Mouse (Mus musculus): ENCODE measurements around the gene Tacr2.
A peak's percentile ranks its signal among the peaks of the same experiment; 100 is the strongest.

The Tacr2 gene

GRCm38 (mm10) chr10:62252000-62252488, at the start of gene Tacr2:
Gene Tacr2 (plus strand): TSS chr10:62252438.
- DNase-seq (ENCODE audit: low read depth), result no peak

- no peak for DNase-seq (ENCODE audit: low read depth)
Observed at GRCm38 (mm10) chr10:62202574-62202973, 49.7 kb upstream of the Tacr2 start.

DNA sequence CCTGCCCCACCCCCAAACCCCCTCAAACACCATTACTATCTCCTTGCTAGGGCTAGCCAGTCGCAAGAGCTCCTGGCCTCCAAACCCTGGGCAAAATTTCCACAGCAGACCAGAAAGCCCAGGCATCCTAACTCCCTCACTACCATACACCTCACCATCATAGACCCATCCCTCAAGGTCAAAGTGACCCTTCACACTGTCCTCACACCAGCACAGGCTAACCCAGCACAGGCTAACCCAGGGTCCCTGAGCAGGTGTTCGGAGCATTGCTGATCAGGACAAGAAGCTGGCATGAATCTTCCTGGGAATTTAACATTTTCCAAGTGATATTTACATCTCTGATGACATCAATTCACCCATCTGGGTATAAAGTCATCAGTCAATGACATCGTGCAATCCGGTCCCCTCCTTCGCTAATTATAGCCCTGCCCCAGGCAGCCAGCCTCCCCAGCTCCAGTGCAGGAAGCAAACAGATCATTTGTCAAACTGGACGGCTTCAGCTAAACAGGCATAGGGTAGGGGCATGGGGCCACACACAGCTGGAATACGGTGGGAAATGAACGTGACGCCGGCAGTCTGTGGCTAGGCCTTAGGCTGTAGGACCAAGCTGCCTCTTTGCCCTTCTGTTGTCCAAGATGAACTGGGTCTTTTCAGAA, 43.9 kb upstream of the Tacr2 start:
- no peak for DNase-seq (ENCODE audit: low read depth)

DNA sequence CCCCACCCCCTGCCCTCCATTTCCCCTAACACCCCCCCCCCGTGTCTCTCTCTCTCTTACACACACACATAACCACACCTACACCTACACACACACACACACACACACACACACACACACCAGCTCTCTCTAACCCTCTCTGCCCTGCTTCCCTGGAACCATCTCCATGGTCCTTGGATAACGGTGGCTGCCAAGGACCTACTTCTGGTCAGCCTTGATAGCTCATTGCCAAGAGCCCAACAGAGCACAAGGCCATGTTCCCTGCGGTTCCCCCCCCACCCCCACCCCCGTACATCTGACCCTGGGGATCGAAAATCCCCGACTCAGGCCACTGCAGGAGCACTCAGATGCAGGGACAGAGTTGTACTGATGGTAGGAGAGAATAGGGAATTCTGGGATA, 40.9 kb upstream of the Tacr2 start:
- DNase-seq (ENCODE audit: low read depth), result no peak

DNA sequence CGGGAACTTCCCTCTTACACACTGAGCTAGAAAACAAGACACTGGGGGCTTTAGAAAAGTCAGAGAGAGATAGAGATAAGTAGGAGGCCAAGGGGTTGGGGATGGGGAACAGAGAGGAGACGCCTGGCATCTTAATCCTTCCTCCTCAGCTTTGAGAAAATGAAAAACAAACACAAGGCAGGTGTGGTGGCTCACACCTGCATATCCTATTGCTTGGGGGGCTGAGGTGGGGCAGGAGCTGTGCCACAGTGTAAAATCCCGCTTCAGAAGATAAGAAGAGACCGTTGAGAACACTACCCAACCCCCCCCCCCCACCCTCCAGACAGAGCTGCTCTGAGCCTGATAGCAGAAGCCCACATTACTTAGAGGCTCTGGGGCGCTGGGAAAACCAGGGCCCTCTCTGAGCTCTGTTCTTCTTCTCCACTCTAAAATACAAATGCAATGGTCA, 37.0 kb upstream of the Tacr2 start:
- no peak for DNase-seq (ENCODE audit: low read depth)

GRCm38 (mm10) chr10:62215633-62216032, 36.6 kb upstream of the Tacr2 start:
- DNase-seq (ENCODE audit: low read depth), result no peak

GRCm38 (mm10) chr10:62216595-62216994, 35.6 kb upstream of the Tacr2 start:
- no peak for DNase-seq (ENCODE audit: low read depth)

DNA sequence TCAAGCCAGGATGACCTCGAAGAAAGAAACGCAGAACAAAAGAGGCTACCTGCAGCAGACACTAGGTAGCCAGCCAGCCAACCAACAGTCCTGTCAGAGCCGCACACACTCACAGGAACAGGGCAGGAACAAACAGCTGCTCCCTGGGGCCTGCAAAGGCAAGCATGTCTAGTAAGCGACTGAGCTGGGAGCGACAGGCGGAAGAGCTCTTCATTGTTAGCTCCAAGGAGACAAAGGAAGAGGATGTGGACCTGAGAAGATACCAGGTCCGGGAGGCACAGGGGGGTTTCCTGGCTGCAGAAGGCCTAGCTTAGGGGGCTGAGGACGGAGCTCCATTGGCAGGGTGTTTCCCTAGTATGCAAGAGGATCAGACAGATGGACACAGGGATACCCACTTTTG, 35.0 kb upstream of the Tacr2 start:
- DNase-seq (ENCODE audit: low read depth), result no peak

DNA sequence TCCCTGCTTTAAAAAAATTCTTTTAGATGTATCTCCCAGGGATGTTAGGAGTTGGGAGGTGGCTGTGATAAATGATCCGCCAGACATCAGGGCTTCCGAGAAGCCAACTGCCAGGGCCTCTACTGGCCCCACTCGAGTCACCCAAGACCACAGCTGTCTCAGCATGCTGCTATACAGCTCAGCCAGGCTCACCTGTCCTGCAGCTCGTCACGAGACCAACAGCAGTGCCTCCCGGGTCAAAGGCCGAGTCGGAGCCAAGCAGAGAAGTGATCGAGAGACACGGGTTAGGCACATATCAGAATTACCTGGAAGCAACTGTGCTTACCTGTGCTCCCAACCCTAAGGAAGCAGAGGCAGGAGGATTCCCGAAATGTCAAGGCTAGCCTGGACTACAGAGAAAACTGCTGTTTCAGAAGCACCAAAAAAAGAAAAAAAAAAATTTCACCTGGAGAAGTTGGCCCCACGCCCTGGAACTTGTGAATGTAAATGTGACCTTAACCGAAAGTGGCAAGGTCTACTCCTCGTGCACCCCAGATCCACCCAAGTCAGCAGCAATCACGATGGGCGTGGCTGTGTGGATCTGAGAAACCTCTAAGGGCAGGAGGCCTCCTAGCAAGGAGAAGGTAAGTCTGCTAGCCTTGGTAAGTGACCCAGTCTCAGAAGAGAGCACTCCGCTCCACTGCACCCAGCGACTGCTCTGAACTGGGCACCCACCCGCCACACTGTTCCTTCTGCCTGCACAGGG, 34.0 kb upstream of the Tacr2 start:
- no peak for DNase-seq (ENCODE audit: low read depth)

DNA sequence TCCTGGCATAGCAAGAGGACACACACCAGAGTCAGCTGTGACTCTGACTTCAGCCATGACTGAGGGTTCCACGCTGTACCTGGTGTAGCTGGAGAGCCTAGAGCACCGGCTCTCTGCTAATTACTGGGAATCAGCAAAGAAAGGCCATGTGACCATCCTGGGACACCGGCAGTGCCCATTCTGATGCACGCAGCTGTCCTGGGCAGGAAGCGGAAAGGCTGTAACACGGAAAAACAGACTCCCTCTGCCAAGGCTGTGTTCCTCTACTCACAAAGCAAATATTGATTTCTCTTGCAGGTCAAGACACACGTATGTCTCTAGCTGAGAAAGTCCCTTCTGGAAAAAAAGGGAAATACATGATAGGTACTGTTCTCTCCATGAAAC, 33.5 kb upstream of the Tacr2 start:
- no peak for DNase-seq (ENCODE audit: low read depth)

GRCm38 (mm10) chr10:62220732-62221514, 31.3 kb upstream of the Tacr2 start:
- no peak for DNase-seq (ENCODE audit: low read depth)

DNA sequence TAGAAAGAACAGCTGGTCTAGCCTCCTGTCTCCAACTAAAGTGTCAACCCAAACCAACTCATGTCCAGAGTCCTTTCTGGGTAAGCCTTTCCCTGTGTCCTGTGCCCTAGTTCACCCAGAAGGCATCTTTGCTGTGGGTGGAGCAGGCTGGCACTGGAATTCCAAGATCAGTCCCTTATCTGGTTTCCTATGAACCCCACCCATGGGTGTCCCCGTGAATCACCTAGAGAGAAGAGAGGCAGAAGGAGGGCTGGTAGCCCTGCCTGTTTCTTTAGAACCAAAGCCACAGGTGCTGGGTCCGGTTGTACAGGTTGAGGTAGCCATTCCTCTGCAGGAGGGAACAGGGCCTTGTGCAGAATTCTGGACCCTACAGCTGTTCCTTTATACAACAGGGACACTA, 30.6 kb upstream of the Tacr2 start:
- no peak for DNase-seq (ENCODE audit: low read depth)

DNA sequence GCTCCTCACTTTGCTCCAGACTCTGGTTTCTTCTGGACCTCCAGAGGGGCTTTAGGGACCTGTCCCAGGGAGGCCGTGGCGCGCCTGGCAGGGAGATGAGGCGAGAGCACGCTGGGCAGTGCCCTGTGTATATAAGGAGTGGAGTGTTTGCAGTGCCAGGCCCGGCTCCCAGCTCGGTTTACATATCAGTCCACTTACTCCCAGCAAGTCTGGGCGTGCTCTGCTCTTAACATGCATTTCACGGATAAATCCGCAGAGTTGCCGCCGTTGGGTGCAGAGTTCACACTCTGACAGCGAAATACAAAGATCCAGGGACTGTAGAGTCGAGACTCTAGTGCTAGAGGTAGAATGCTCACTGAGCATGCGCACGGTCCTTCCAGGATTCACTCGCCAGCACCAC, 29.5 kb upstream of the Tacr2 start:
- DNase-seq (ENCODE audit: low read depth), result no peak

DNA sequence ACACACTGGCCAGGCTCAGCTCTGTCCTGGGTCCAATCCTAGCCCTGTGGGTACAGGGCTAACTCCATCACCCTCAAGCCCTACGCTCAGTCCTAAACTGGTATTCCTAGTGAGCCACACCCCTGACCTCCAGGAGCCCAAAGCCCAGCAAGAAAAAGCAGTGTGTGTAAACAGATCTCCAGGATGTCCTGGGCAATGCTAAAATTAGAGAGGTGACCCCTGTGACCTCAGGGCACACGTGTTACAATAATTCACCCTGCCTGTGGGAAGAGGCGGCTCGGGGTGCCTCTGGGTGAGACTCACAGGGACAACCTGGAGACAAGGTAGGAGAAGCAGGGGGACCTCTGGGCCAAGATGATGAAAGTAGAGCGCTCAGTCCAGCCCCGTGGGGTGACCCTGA, 28.0 kb upstream of the Tacr2 start:
- DNase-seq (ENCODE audit: low read depth), result no peak

DNA sequence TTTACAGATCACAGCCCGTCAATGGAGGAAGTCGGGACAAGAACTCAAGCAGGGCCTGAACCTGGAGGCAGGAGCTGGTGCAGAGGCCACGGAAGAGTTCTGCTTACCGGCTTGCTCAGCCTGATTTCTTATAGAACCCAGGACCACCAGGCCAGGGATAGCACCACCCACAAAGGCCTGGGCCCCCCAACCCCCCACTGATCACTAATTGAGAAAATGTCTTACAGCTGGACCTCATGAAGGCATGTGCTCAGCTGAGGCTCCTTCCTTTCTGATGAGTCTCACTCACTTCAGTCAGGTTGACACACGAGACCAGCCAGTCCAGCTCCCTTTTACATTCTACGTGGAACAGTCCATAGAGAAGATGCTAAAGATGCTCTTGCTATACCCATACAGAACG, 26.4 kb upstream of the Tacr2 start:
- no peak for DNase-seq (ENCODE audit: low read depth)

- DNase-seq (ENCODE audit: low read depth), result no peak
Observed at GRCm38 (mm10) chr10:62228126-62228525, 24.1 kb upstream of the Tacr2 start.

DNA sequence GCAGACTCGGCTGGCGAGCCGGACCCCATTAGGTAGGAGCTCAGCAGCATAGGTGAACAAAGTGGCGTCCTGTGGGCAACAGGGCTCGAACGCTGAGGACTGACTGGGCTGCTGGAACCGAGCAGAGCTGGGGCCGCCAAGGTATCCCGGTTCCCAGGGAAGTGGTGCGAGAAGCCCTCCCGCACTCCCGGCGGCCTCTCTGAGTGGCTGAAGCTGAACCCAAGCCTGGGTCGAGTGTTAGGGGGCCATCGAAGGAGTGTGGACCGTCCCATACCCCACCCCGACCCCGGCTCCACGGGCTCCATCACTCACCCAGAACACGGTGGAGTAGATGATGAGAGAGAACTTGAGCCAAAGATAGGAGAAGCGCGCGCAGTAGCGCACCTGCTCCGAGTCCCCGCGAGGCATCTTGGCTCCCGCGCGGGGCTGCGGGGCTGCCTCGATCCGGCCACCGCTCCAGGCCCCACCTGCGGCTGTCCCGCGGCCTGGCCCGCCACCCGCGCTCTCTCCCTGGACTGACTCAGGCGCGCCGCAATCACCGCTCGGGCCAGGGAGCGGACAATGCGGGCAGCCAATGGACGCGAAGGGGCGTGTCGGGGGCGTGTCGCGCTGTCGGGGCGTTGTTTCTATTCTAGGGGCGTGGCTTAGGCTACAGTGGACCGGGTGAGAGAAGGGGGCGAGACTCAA, 21.4 kb upstream of the Tacr2 start, which contains the start of gene Tspan15:
TSS of gene Tspan15 (minus strand) at position 544 of the 687 bp plus-strand sequence.
- peak; percentile 80 for DNase-seq (ENCODE audit: low read depth)

- no peak for DNase-seq (ENCODE audit: low read depth)
Observed at GRCm38 (mm10) chr10:62231395-62231732, 20.9 kb upstream of the Tacr2 start.

- DNase-seq (ENCODE audit: low read depth), result no peak
Observed at GRCm38 (mm10) chr10:62231811-62232210, 20.4 kb upstream of the Tacr2 start.

GRCm38 (mm10) chr10:62236165-62236564, 16.1 kb upstream of the Tacr2 start:
- DNase-seq (ENCODE audit: low read depth), result no peak

GRCm38 (mm10) chr10:62237205-62237604, 15.0 kb upstream of the Tacr2 start:
- DNase-seq (ENCODE audit: low read depth), result no peak

DNA sequence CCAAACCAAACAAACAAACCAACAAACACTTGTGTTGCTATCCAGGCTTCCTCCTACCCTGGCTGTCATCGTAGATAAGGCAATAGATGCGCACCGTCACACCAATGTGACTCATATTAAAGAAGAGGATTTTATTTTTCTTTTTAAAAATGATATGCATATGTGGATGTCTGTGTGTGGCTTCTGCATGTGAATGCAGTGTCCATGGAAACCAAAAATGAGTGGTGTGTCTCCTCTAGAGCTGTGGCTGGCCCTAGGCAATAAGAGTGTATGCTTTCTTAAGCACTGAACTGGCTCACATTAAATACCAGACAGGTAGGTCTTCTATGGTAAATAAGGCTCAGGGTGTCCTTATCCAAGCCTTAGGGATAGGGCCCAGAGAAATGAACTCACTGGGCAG, 13.6 kb upstream of the Tacr2 start:
- DNase-seq (ENCODE audit: low read depth), result no peak
